8 mouse cellular contexts compared by ENCODE assay signal in genomic region chr9:62421027-62421426, GRCm38 (mm10).
DNase-seq lines count a peak whose midpoint lies in the region; ATAC-seq lines count a peak whose summit lies in the region.

No protein-coding gene starts in this region.

- 0 out of 2 replicates have a peak overlapping the region, but pooled peaks have one; percentile 3 for H3K4me3 ChIP-seq in hindbrain, embryonic 12.5 days

- no peak overlapping the region for H3K27ac ChIP-seq in hindbrain, embryonic 12.5 days

- H3K4me2 ChIP-seq in hindbrain, embryonic 12.5 days (replicated peaks) = peak overlapping the region; percentile 22

- H3K27me3 ChIP-seq in hindbrain, embryonic 12.5 days = no peaks in the 10 kb centered on the region

- no peak overlapping the region for H3K9ac ChIP-seq in hindbrain, embryonic 12.5 days

- 4% methylated on average over 13 of the region's 13 CpGs for WGBS in hindbrain, embryonic 12.5 days

- H3K9me3 ChIP-seq in hindbrain, embryonic 12.5 days (replicated peaks) = no peaks in the 10 kb centered on the region

- DNase-seq in adipocyte (ENCODE audit: low spot score) = peak; percentile 32
- DNase-seq in cerebellum, adult 9-10 months = peak; percentile 87
- DNase-seq in forelimb bud, embryonic 11.5 days (ENCODE audit: low read depth, low spot score) = peak; percentile 41
- DNase-seq in layer of hippocampus, postnatal 10 days (ENCODE audit: low spot score in 2 of 2) = peak; percentile 67 to 73
- peak; percentile 88 to 92 for DNase-seq in lung, postnatal 4 days
- DNase-seq in right cerebral cortex, postnatal 4 days = peak; percentile 54
- DNase-seq in urinary bladder, postnatal 4 days (ENCODE audit: low spot score in 2 of 2) = peak; percentile 83 to 91

- peak; percentile 72 for ATAC-seq in hindbrain, embryonic 12.5 days (ENCODE audit: low FRiP score)

- H3K4me1 ChIP-seq in hindbrain, embryonic 12.5 days = peaks cover 13% of the 10 kb centered on the region

- H3K36me3 ChIP-seq in hindbrain, embryonic 12.5 days = peaks cover 36% of the 10 kb centered on the region

Comparison
In these comparisons a context has a peak if more than half of its experiments do, and no peak if none do; other contexts are left out.
1. DNase-seq: peak in every context shown above with its lines; median percentile 90 in lung, postnatal 4 days; 87 in cerebellum, adult 9-10 months; 87 in urinary bladder, postnatal 4 days; 70 in layer of hippocampus, postnatal 10 days; 54 in right cerebral cortex, postnatal 4 days; 41 in forelimb bud, embryonic 11.5 days; 32 in adipocyte.